Mouse (Mus musculus): Measurements from ENCODE around the gene Cd70. TPM values are rescaled to one million over a fixed set of nuclear protein-coding genes. Genes with fewer than 3 reads are reported as not detected.

The Cd70 gene
- total RNA-seq, 2 experiments from 2014 or later = 0.44 TPM; not detected in 1

GRCm38 (mm10) chr17:57104496-57104895 lies 45.1 kb downstream of the Cd70 start:
- intact Hi-C loops (cut with DNase I) = no loop called here
- no peak for DNase-seq (ENCODE audit: low spot score in 2 of 2)

- DNase-seq (ENCODE audit: low spot score in 2 of 2) = no peak
Measured at GRCm38 (mm10) chr17:57102276-57102675, 47.3 kb downstream of the Cd70 start.

GRCm38 (mm10) chr17:57099629-57100325 lies 49.8 kb downstream of the Cd70 start:
- no peak for DNase-seq (ENCODE audit: low spot score in 2 of 2)
- intact Hi-C loops (cut with DNase I) = no loop called here

More at GRCm38 (mm10) chr17:57102276-57102675, 47.3 kb downstream of the Cd70 start:
- intact Hi-C loops (cut with DNase I) = no loop called here

- DNase-seq (ENCODE audit: low spot score in 2 of 2) = no peak
Measured at GRCm38 (mm10) chr17:57098321-57098720, 51.3 kb downstream of the Cd70 start.

GRCm38 (mm10) chr17:57096623-57096920 lies 53.0 kb downstream of the Cd70 start:
- intact Hi-C loops (cut with DNase I) = loop anchor here (1.0 to 2.0 kb wide), 2 partner anchors 71 to 238 kb away; no protein-coding TSS in a partner anchor
- peak; percentile 80 to 83 for DNase-seq (ENCODE audit: low spot score in 2 of 2)

More at GRCm38 (mm10) chr17:57098321-57098720, 51.3 kb downstream of the Cd70 start:
- intact Hi-C loops (cut with DNase I) = no loop called here

Other genes with a start within 250 kb of the Cd70 start
- gene Mllt1, start 214.4 kb downstream of the Cd70 start, total RNA-seq (2021) = 10 to 100 TPM; 69.5 to 71.8 TPM
- gene Acer1, start 167.7 kb downstream of the Cd70 start, total RNA-seq (2021) = not detected
- gene Clpp, start 159.5 kb downstream of the Cd70 start, total RNA-seq (2021) = 10 to 100 TPM; 56.1 to 67.9 TPM
- gene Alkbh7, start 152.4 kb downstream of the Cd70 start, total RNA-seq (2021) = 10 to 100 TPM; 23.1 to 23.7 TPM
- not detected for gene Pspn, start 149.8 kb downstream of the Cd70 start, total RNA-seq (2021)
- gene Gtf2f1, start 138.5 kb downstream of the Cd70 start, total RNA-seq (2021) = 10 to 100 TPM; 53.7 to 58.9 TPM
- gene Gm17949, start 138.3 kb downstream of the Cd70 start, total RNA-seq (2021) = under 1 TPM in 1 of 2 experiments, not detected in 1; 0.50 TPM
- gene Khsrp, start 118.3 kb downstream of the Cd70 start, total RNA-seq (2021) = 100 to 1,000 TPM; 103 to 110 TPM
- not detected for gene Slc25a41, start 108.1 kb downstream of the Cd70 start, total RNA-seq (2021)
- 1 to 10 TPM; 1.2 to 2.4 TPM for gene Crb3, start 90.7 kb downstream of the Cd70 start, total RNA-seq (2021)
- gene Slc25a23, start 89.9 kb downstream of the Cd70 start, total RNA-seq (2021) = 100 to 1,000 TPM; 338 to 348 TPM
- gene Dennd1c, start 71.3 kb downstream of the Cd70 start, total RNA-seq (2021) = 1 to 10 TPM in 1 of 2 experiments, under 1 TPM in 1; 0.78 to 2.2 TPM
- gene Tubb4a, start 62.0 kb downstream of the Cd70 start, total RNA-seq (2021) = 100 to 1,000 TPM; 641 to 646 TPM
- 1 to 10 TPM in 1 of 2 experiments, not detected in 1; 1.2 TPM for gene Tnfsf9, start 44.5 kb downstream of the Cd70 start, total RNA-seq (2021)
- not detected for gene Tnfsf14, start 44.4 kb upstream of the Cd70 start, total RNA-seq (2021)
- under 1 TPM; 0.41 to 0.48 TPM for gene C3, start 78.4 kb upstream of the Cd70 start, total RNA-seq (2021)
- gene Gpr108, start 98.7 kb upstream of the Cd70 start, total RNA-seq (2021) = 10 to 100 TPM; 21.5 to 24.0 TPM
- gene Trip10, start 99.7 kb upstream of the Cd70 start, total RNA-seq (2021) = 1 to 10 TPM; 6.5 to 7.3 TPM
- gene Vav1, start 129.3 kb upstream of the Cd70 start, total RNA-seq (2021) = 1 to 10 TPM; 2.9 to 4.3 TPM
- 1 to 10 TPM; 4.9 to 6.1 TPM for gene Adgre1, start 208.9 kb upstream of the Cd70 start, total RNA-seq (2021)